Mouse (Mus musculus) layer of hippocampus, adult 2 months (tissue): ENCODE results near the gene Mapkapk2. TPM values are rescaled to one million over a fixed set of nuclear protein-coding genes. Genes with fewer than 3 reads are reported as not detected.

Source experiments
- DNase-seq, 2 experiments: peaks; one replicate each; pipeline ENCODE4 v3.0.0; 2022; ENCODE audit warnings: low spot score in 2 of 2
- H3K27ac ChIP-seq: fragments of 200-600 bp; 2 replicates; pipeline ENCODE4 v1.8.1; 2022
- H3K4me3 ChIP-seq: fragments of 200-600 bp; 2 replicates; pipeline ENCODE4 v1.8.1; 2022; ENCODE audit warnings: mild to moderate bottlenecking
- CTCF ChIP-seq: fragments of 200-600 bp; conservative IDR thresholded peaks from 2 replicates; pipeline ENCODE4 v1.8.1; 2022; ENCODE audit warnings: antibody characterized with exemption, mild to moderate bottlenecking, moderate library complexity
- total RNA-seq, 2 experiments: library from RNA; stranded (reverse); gene quantifications; 2 replicates each; pipeline ENCODE4 v1.2.3; 2021

Mapkapk2 gene
- total RNA-seq, 2 experiments from 2014 or later = 28.4 to 29.4 TPM

- H3K27ac ChIP-seq = no peak overlapping the region
- H3K4me3 ChIP-seq = no peak overlapping the region
- no peak for DNase-seq
- TF ChIP-seq CTCF = no peak
Observed at GRCm38 (mm10) chr1:131013926-131014325, 83.7 kb downstream of the Mapkapk2 start.

GRCm38 (mm10) chr1:131012494-131012893, 85.1 kb downstream of the Mapkapk2 start:
- H3K4me3 ChIP-seq = no peak overlapping the region

GRCm38 (mm10) chr1:131010201-131011153, 87.1 kb downstream of the Mapkapk2 start:
- TF ChIP-seq CTCF = no peak
- Histone ChIP-seq H3K4me3 (no peak overlapping the region), H3K27ac (no peak overlapping the region)
- no peak for DNase-seq

More at GRCm38 (mm10) chr1:131012494-131012893, 85.1 kb downstream of the Mapkapk2 start:
- TF ChIP-seq CTCF = no peak
- no peak for DNase-seq
- no peak overlapping the region for H3K27ac ChIP-seq

- TF ChIP-seq CTCF = no peak
- no peak for DNase-seq
- Histone ChIP-seq H3K27ac (no peak overlapping the region), H3K4me3 (no peak overlapping the region)
Observed at GRCm38 (mm10) chr1:131006069-131006468, 91.6 kb downstream of the Mapkapk2 start.

Other genes starting within 250 kb of the Mapkapk2 start
- gene Fcmr, start 232.2 kb downstream of the Mapkapk2 start, total RNA-seq = under 1 TPM in 1 of 2 experiments, not detected in 1; 0.59 TPM
- not detected for gene Il24, start 210.4 kb downstream of the Mapkapk2 start, total RNA-seq
- gene Il20, start 186.4 kb downstream of the Mapkapk2 start, total RNA-seq = not detected
- not detected for gene Il19, start 157.7 kb downstream of the Mapkapk2 start, total RNA-seq
- not detected for gene Il10, start 78.0 kb downstream of the Mapkapk2 start, total RNA-seq
- 10 to 100 TPM; 19.2 to 21.7 TPM for gene Dyrk3, start 40.5 kb upstream of the Mapkapk2 start, total RNA-seq
- gene Eif2d, start 55.4 kb upstream of the Mapkapk2 start, total RNA-seq = 10 to 100 TPM; 41.2 to 48.6 TPM
- gene Rassf5, start 147.4 kb upstream of the Mapkapk2 start, total RNA-seq = 10 to 100 TPM; 17.2 to 18.4 TPM
- 1 to 10 TPM; 2.1 to 3.2 TPM for gene Ikbke, start 181.8 kb upstream of the Mapkapk2 start, total RNA-seq